Comparison of ENCODE assay signal across 8 mouse cellular contexts in the genomic region with DNA sequence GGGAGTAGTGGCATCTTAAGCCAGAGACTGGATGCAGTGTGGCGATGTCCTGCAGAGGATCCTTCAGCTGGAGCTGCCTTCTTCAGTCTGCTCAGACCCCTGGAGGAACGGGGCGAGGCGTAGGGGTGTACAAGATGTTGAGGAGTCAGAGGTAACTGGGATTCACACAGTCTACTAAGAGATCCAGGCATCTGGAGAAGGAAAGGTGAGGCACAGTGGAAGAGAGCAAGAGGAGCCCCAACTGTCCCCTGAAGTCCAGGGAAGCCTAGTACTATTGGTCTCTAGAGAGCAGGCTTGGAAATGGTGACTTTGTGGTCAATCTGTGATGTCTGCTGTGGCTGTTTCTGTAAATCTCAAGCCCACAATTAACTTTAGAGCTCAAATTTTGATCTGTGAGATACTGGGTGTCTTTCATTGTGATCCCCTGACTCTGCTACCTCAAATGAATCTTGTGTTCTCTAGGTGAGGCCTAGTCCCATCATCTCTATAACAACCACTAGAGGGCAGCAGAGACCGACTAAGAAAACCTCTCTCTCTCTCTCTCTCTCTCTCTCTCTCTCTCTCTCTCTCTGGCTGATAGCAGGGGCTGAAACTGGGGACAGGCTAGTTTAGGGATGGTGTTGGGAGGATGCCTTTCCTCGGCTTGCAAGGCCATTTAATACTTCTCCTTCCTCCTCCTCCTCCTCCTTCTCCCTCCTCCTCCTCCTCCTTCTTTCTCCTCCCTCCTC. TPM values are rescaled to one million over a fixed set of nuclear protein-coding genes. Genes with fewer than 3 reads are reported as not detected.
DNase-seq lines count a peak whose midpoint lies in the region; ATAC-seq and TF ChIP-seq lines count a peak whose summit lies in the region.

No protein-coding gene starts in this region.

- H3K4me3 ChIP-seq in lung, adult 2 months (replicated peaks; ENCODE audit: extremely low read depth, low read depth, low read length), result no peak overlapping the region
- H3K4me3 ChIP-seq in embryonic facial prominence, embryonic 14.5 days (ENCODE audit: low read depth, low read length), result no peak overlapping the region
- no peak overlapping the region for H3K4me3 ChIP-seq in hindbrain, postnatal 0 days (ENCODE audit: low read length)
- H3K4me3 ChIP-seq in stomach, embryonic 14.5 days (ENCODE audit: low read depth, low read length), result no peak overlapping the region

- no peaks in the 10 kb centered on the region for H3K27me3 ChIP-seq in embryonic facial prominence, embryonic 14.5 days (replicated peaks; ENCODE audit: control insufficient read depth, insufficient read depth, low read length)
- H3K27me3 ChIP-seq in hindbrain, postnatal 0 days (ENCODE audit: insufficient read depth, low read length), result no peaks in the 10 kb centered on the region
- H3K27me3 ChIP-seq in stomach, embryonic 14.5 days (ENCODE audit: control insufficient read depth, insufficient read depth, low read length), result no peaks in the 10 kb centered on the region

- no peak overlapping the region for H3K27ac ChIP-seq in embryonic facial prominence, embryonic 14.5 days (replicated peaks; ENCODE audit: low read depth, low read length)
- H3K27ac ChIP-seq in hindbrain, postnatal 0 days, result no peak overlapping the region
- H3K27ac ChIP-seq in stomach, embryonic 14.5 days (ENCODE audit: low read length), result no peak overlapping the region

- H3K4me1 ChIP-seq in lung, adult 2 months (ENCODE audit: control insufficient read depth, insufficient read depth, low read length), result no peaks in the 10 kb centered on the region
- no peaks in the 10 kb centered on the region for H3K4me1 ChIP-seq in embryonic facial prominence, embryonic 14.5 days (ENCODE audit: control insufficient read depth, insufficient read depth, low read length)
- H3K4me1 ChIP-seq in hindbrain, postnatal 0 days (ENCODE audit: insufficient read depth, low read length), result no peaks in the 10 kb centered on the region
- no peaks in the 10 kb centered on the region for H3K4me1 ChIP-seq in stomach, embryonic 14.5 days (ENCODE audit: control insufficient read depth, insufficient read depth, low read length)

- H3K9me3 ChIP-seq in embryonic facial prominence, embryonic 14.5 days (ENCODE audit: control insufficient read depth, low read length), result no peaks in the 10 kb centered on the region
- no peaks in the 10 kb centered on the region for H3K9me3 ChIP-seq in hindbrain, postnatal 0 days (ENCODE audit: low read length)
- no peaks in the 10 kb centered on the region for H3K9me3 ChIP-seq in stomach, embryonic 14.5 days (ENCODE audit: control insufficient read depth, low read depth, low read length)

- no peak for DNase-seq in lung, adult 2 months
- DNase-seq in lung, postnatal 4 days, result no peak
- DNase-seq in ZHBTc4 (ENCODE audit: low read depth, low spot score), result peak; percentile 61
- peak; percentile 66 for DNase-seq in embryonic facial prominence, embryonic 14.5 days (ENCODE audit: low spot score)
- DNase-seq in hindbrain, postnatal 0 days (ENCODE audit: low spot score), result peak; percentile 88
- peak; percentile 17 for DNase-seq in lung, postnatal 14 days
- no peak for DNase-seq in spleen, adult 18-20 months

- ATAC-seq in embryonic facial prominence, embryonic 14.5 days (ENCODE audit: low read depth), result peak; percentile 61
- ATAC-seq in hindbrain, postnatal 0 days, result peak; percentile 84
- ATAC-seq in stomach, embryonic 14.5 days (ENCODE audit: insufficient number of reproducible peaks, insufficient read depth, low FRiP score, low read depth), result peak; percentile 43; the same call in 1 of the 2 replicates

- TF ChIP-seq POLR2A in lung, adult 2 months (IDR thresholded peaks at IDR 0.05; ENCODE audit: borderline replicate concordance, extremely low read depth, low read depth, low read length), result no peak

- no peaks in the 10 kb centered on the region for H3K36me3 ChIP-seq in embryonic facial prominence, embryonic 14.5 days (ENCODE audit: control insufficient read depth, insufficient read depth, low read length)
- H3K36me3 ChIP-seq in hindbrain, postnatal 0 days (ENCODE audit: insufficient read depth, low read length), result no peaks in the 10 kb centered on the region
- no peaks in the 10 kb centered on the region for H3K36me3 ChIP-seq in stomach, embryonic 14.5 days (ENCODE audit: control insufficient read depth, insufficient read depth, low read length)

- no peak overlapping the region for H3K4me2 ChIP-seq in embryonic facial prominence, embryonic 14.5 days (ENCODE audit: low read depth, low read length)
- no peak overlapping the region for H3K4me2 ChIP-seq in hindbrain, postnatal 0 days (ENCODE audit: low read depth, low read length)
- no peak overlapping the region for H3K4me2 ChIP-seq in stomach, embryonic 14.5 days (replicated peaks; ENCODE audit: low read depth, low read length)

- H3K9ac ChIP-seq in embryonic facial prominence, embryonic 14.5 days (ENCODE audit: low read depth, low read length), result no peak overlapping the region
- H3K9ac ChIP-seq in hindbrain, postnatal 0 days (replicated peaks; ENCODE audit: low read length), result no peak overlapping the region
- H3K9ac ChIP-seq in stomach, embryonic 14.5 days (replicated peaks; ENCODE audit: low read depth, low read length), result no peak overlapping the region

- WGBS in lung, adult 2 months, result 60% methylated on average over 6 of the region's 6 CpGs
- WGBS in embryonic facial prominence, embryonic 14.5 days, result 60% methylated on average over 6 of the region's 6 CpGs
- WGBS in hindbrain, postnatal 0 days, result 60% methylated on average over 6 of the region's 6 CpGs
- 51% methylated on average over 6 of the region's 6 CpGs for WGBS in stomach, embryonic 14.5 days

- peak; percentile 23; the same call in 1 of the 2 replicates for TF ChIP-seq CTCF in lung, adult 2 months (IDR thresholded peaks at IDR 0.05; ENCODE audit: insufficient read depth, low read length)
- TF ChIP-seq CTCF in hindbrain, postnatal 0 days (IDR thresholded peaks at IDR 0.05; ENCODE audit: low read depth), result peak; percentile 93

RNA-seq across cellular contexts. Expression of gene Dmrta2, which starts 50.8 kb away (rescaled TPM):
- polyA plus RNA-seq in lung, adult 2 months (2012; rRNA removed), result 0.43 and 0.52 TPM in 2 replicates
- 0.71 TPM in 2 replicates for polyA plus RNA-seq in embryonic facial prominence, embryonic 14.5 days (2014; fragmentation: Nextera tagmentation; extraction: Ambion mirVana)
- 1.2 and 2.0 TPM in 2 replicates for total RNA-seq in hindbrain, postnatal 0 days (2014; rRNA removed)
- 0.06 and 0.08 TPM in 2 replicates for polyA plus RNA-seq in hindbrain, postnatal 0 days (2015; fragmentation: Nextera tagmentation; extraction: Ambion mirVana)
- polyA plus RNA-seq in stomach, embryonic 14.5 days (2014; fragmentation: Nextera tagmentation; extraction: Ambion mirVana), result 0.16 TPM in 1 of 2 replicates, not detected in the other

Comparison
In these comparisons a context has a peak if more than half of its experiments do, and no peak if none do; other contexts are left out.
1. DNase-seq: peak in ZHBTc4 (single experiment), embryonic facial prominence, embryonic 14.5 days (single experiment), hindbrain, postnatal 0 days (single experiment) and lung, postnatal 14 days (single experiment); none in lung, adult 2 months (single experiment), lung, postnatal 4 days (0 of 2) and spleen, adult 18-20 months (0 of 2).
2. Peak in every context shown above with its lines, with median percentiles within 50 percentile points of each other: ATAC-seq.